Mouse (Mus musculus) liver, postnatal 0 days (tissue): ENCODE data around the gene Gm5773.
"Not testable (repeated sequence)": the region's sequence is repeated elsewhere in the genome, so short reads cannot be mapped to it uniquely, and the experiment has no call there.

Experiments
- CTCF ChIP-seq: sonication (generic); IDR thresholded peaks from 2 replicates; pipeline ENCODE4 v1.5.1; 2016; ENCODE audit warnings: antibody characterized with exemption, low read depth
- EP300 ChIP-seq: IDR thresholded peaks from 2 replicates; pipeline ENCODE4 v1.6.1; 2016; ENCODE audit warnings: antibody characterized with exemption, low read depth, mild to moderate bottlenecking

- not testable (repeated sequence) for TF ChIP-seq CTCF, EP300
These were observed at the start of gene Gm5773 for GRCm38 (mm10) chr3:93772700-93773099.
